ENCODE assay signal across 10 mouse cellular contexts in the genomic region with DNA sequence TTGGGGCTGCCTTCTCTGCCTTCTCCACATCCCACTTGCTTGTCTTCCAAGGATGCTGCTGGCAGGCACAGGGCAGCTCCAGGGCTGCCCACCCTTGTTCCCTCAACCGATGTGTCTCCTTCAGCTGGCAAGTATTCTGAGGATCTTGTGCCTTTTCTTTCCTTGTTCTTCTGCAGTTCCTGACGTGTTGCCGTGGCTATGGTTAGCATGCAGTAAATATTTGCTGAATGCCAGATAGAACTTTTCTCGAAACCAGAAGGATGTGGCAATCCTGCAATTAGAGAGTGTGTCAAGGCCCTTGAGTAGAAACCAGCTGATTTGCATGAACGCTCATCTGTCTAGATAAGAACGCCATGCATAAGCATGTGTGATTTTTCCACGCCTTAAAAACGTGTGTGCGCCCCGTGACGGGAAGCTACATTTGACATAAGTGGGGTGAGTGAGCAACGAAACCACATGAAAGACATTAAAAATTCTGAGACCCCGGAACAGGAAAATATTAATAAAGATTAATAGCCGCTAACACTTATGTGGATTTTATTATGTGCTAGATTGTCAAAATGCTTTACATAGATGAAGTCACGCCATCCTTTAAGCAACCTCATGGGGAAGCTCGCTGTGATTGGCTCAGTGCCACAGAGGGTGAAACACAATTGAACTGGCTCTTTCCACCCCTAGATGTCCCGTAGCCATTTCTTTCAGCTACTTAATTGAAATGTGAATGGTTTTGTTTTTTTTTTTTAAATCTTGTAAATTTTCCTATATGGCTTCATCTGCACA. TPM values are rescaled to one million over a fixed set of nuclear protein-coding genes. Genes with fewer than 3 reads are reported as not detected.
DNase-seq lines count a peak whose midpoint lies in the region; ATAC-seq and TF ChIP-seq lines count a peak whose summit lies in the region.
"Had no signal": no experiment of that assay in that cellular context is flagged by ENCODE, and none has a peak within 500 bp of the region (broad histone marks: within the 10 kb centered on the region; RNA-seq: fewer than 3 reads in every experiment).

No protein-coding gene starts in this region.

- H3K27me3 ChIP-seq in heart, embryonic 14.5 days (ENCODE audit: control insufficient read depth, insufficient read depth, low read length) = no peaks in the 10 kb centered on the region
- H3K27me3 ChIP-seq in midbrain, embryonic 14.5 days (ENCODE audit: control insufficient read depth, insufficient read depth, low read length) = no peaks in the 10 kb centered on the region
- H3K27me3 ChIP-seq in midbrain, embryonic 10.5 days (ENCODE audit: low read depth, poor library complexity, severe bottlenecking) = peaks cover 5% of the 10 kb centered on the region; the same call in 1 of the 2 replicates
- 0 out of 2 replicates have a peak, but pooled peaks cover 4% of the 10 kb centered on the region for H3K27me3 ChIP-seq in limb, embryonic 10.5 days (ENCODE audit: low read depth, poor library complexity, severe bottlenecking)

- no peak overlapping the region for H3K4me3 ChIP-seq in heart, embryonic 14.5 days (ENCODE audit: control insufficient read depth in 1 of 2, insufficient read depth in 1 of 2, low read depth in 1 of 2, low read length in 2 of 2)
- H3K4me3 ChIP-seq in midbrain, embryonic 14.5 days (replicated peaks; ENCODE audit: low read depth, low read length) = no peak overlapping the region
- no peak overlapping the region for H3K4me3 ChIP-seq in midbrain, embryonic 10.5 days
- H3K4me3 ChIP-seq in limb, embryonic 10.5 days = no peak overlapping the region
- H3K4me3 ChIP-seq: liver, embryonic 15.5 days had no signal

- TF ChIP-seq POLR2A in brain, embryonic 14.5 days (IDR thresholded peaks at IDR 0.05; ENCODE audit: borderline replicate concordance, extremely low read depth, insufficient read depth, insufficient read length, poor library complexity, severe bottlenecking) = no peak

- DNase-seq in heart, adult 8-10 months (ENCODE audit: low spot score) = no peak
- DNase-seq in midbrain, embryonic 14.5 days = peak; percentile 26
- no peak for DNase-seq in midbrain, embryonic 10.5 days (ENCODE audit: low spot score)
- DNase-seq in brain, embryonic 14.5 days (ENCODE audit: low read depth) = peak; percentile 48
- no peak for DNase-seq in limb, embryonic 10.5 days (ENCODE audit: low spot score)
- DNase-seq in thymus, postnatal 36 days = no peak
- no peak for DNase-seq in embryo, embryonic 9.5 days (ENCODE audit: extremely low spot score)
- DNase-seq: cerebellum, adult 9-11 months had no signal

- no peak overlapping the region for H3K4me2 ChIP-seq in heart, embryonic 14.5 days (ENCODE audit: low read length)
- no peak overlapping the region for H3K4me2 ChIP-seq in midbrain, embryonic 14.5 days (ENCODE audit: low read length)
- H3K4me2 ChIP-seq: liver, embryonic 15.5 days had no signal

- peaks cover 7 to 21% of the 10 kb centered on the region in 2 experiments for H3K4me1 ChIP-seq in heart, embryonic 14.5 days (ENCODE audit: control insufficient read depth in 2 of 2, insufficient read depth in 2 of 2, low read length in 2 of 2)
- no peaks in the 10 kb centered on the region; the same call in 1 of the 2 replicates for H3K4me1 ChIP-seq in midbrain, embryonic 14.5 days (ENCODE audit: control insufficient read depth, insufficient read depth, low read length)
- peaks cover 4% of the 10 kb centered on the region for H3K4me1 ChIP-seq in midbrain, embryonic 10.5 days
- peaks cover 20% of the 10 kb centered on the region for H3K4me1 ChIP-seq in limb, embryonic 10.5 days
- H3K4me1 ChIP-seq: liver, embryonic 15.5 days had no signal

- no peaks in the 10 kb centered on the region for H3K36me3 ChIP-seq in heart, embryonic 14.5 days (ENCODE audit: control insufficient read depth, insufficient read depth, low read length)
- no peaks in the 10 kb centered on the region for H3K36me3 ChIP-seq in midbrain, embryonic 14.5 days (ENCODE audit: control insufficient read depth, insufficient read depth, low read length)
- no peaks in the 10 kb centered on the region for H3K36me3 ChIP-seq in midbrain, embryonic 10.5 days
- no peaks in the 10 kb centered on the region for H3K36me3 ChIP-seq in limb, embryonic 10.5 days
- H3K36me3 ChIP-seq: liver, embryonic 15.5 days had no signal

- WGBS in heart, embryonic 14.5 days = 80% methylated on average over 17 of the region's 17 CpGs
- 67% methylated on average over 17 of the region's 17 CpGs for WGBS in midbrain, embryonic 14.5 days
- WGBS in midbrain, embryonic 10.5 days = 90% methylated on average over 17 of the region's 17 CpGs
- WGBS in limb, embryonic 10.5 days = 92% methylated on average over 17 of the region's 17 CpGs

- no peak for TF ChIP-seq CTCF in brain, embryonic 14.5 days (IDR thresholded peaks at IDR 0.05; ENCODE audit: borderline replicate concordance, extremely low read depth, insufficient read depth, insufficient read length)

- H3K9me3 ChIP-seq in heart, embryonic 14.5 days (ENCODE audit: control insufficient read depth, low read length) = no peaks in the 10 kb centered on the region
- H3K9me3 ChIP-seq in midbrain, embryonic 14.5 days (ENCODE audit: control insufficient read depth, low read length) = no peaks in the 10 kb centered on the region
- H3K9me3 ChIP-seq in midbrain, embryonic 10.5 days (replicated peaks) = no peaks in the 10 kb centered on the region
- H3K9me3 ChIP-seq in limb, embryonic 10.5 days (replicated peaks) = no peaks in the 10 kb centered on the region
- H3K9me3 ChIP-seq: liver, embryonic 15.5 days had no signal

- H3K27ac ChIP-seq in heart, embryonic 14.5 days (replicated peaks in 1 of 2; ENCODE audit: control insufficient read depth in 1 of 2, insufficient read depth in 1 of 2, low read depth in 2 of 2, low read length in 2 of 2) = peak overlapping the region; percentile 1 to 75; a peak in 2 of 4 replicates
- H3K27ac ChIP-seq in midbrain, embryonic 14.5 days (replicated peaks; ENCODE audit: low read depth, low read length) = no peak overlapping the region
- H3K27ac ChIP-seq in midbrain, embryonic 10.5 days (replicated peaks) = no peak overlapping the region
- 0 out of 2 replicates have a peak overlapping the region, but pooled peaks have one; percentile 42 for H3K27ac ChIP-seq in limb, embryonic 10.5 days
- H3K27ac ChIP-seq: liver, embryonic 15.5 days had no signal

- no peak overlapping the region for H3K9ac ChIP-seq in heart, embryonic 14.5 days (ENCODE audit: low read length)
- H3K9ac ChIP-seq in midbrain, embryonic 14.5 days (replicated peaks; ENCODE audit: low read length) = no peak overlapping the region
- H3K9ac ChIP-seq: liver, embryonic 15.5 days had no signal

- no peak for ATAC-seq in heart, embryonic 14.5 days (ENCODE audit: insufficient number of reproducible peaks, insufficient read depth, low FRiP score, low read depth)
- ATAC-seq in midbrain, embryonic 14.5 days (ENCODE audit: low FRiP score, low TSS enrichment) = no peak

RNA-seq across cellular contexts. Expression of gene Gm5148, which starts 14.1 kb away (rescaled TPM):
- 2.7 and 3.7 TPM in 2 replicates for polyA plus RNA-seq in heart, embryonic 14.5 days (2014; fragmentation: Nextera tagmentation; extraction: Ambion mirVana)
- not detected for total RNA-seq in heart, adult 8-10 months (2022)
- polyA plus RNA-seq in midbrain, embryonic 14.5 days (2014; fragmentation: Nextera tagmentation; extraction: Ambion mirVana) = 12.9 and 18.5 TPM in 2 replicates
- polyA plus RNA-seq in midbrain, embryonic 10.5 days (2016; fragmentation: Nextera tagmentation; extraction: Ambion mirVana) = 2.6 and 2.9 TPM in 2 replicates
- 12.4 and 12.9 TPM in 2 replicates for polyA plus RNA-seq in brain, embryonic 14.5 days (2012; rRNA removed)
- 4.6 and 5.7 TPM in 2 replicates for polyA plus RNA-seq in limb, embryonic 10.5 days (2016; fragmentation: Nextera tagmentation; extraction: Ambion mirVana)

Comparison
In these comparisons a context has a peak if more than half of its experiments do, and no peak if none do; other contexts are left out.
1. DNase-seq: peak in midbrain, embryonic 14.5 days (single experiment) and brain, embryonic 14.5 days (single experiment); none in heart, adult 8-10 months (single experiment), midbrain, embryonic 10.5 days (single experiment), limb, embryonic 10.5 days (single experiment), thymus, postnatal 36 days (0 of 2) and embryo, embryonic 9.5 days (single experiment).
2. H3K27ac ChIP-seq: peak in heart, embryonic 14.5 days (2 of 2) and limb, embryonic 10.5 days (single experiment); none in midbrain, embryonic 14.5 days (single experiment) and midbrain, embryonic 10.5 days (single experiment).